Mouse (Mus musculus) erythroid progenitor cell, adult 5-6 weeks (primary cell): ENCODE data around the gene Khdc3. TPM values are rescaled to one million over a fixed set of nuclear protein-coding genes. Genes with fewer than 3 reads are reported as not detected.
"Not testable (repeated sequence)": the region's sequence is repeated elsewhere in the genome, so short reads cannot be mapped to it uniquely, and the experiment has no call there.

Experiments used
- ATAC-seq: replicated peaks from 2 replicates; pipeline ENCODE4 v1.8.0; 2016; ENCODE audit warnings: moderate number of reproducible peaks, mild to moderate bottlenecking, moderate TSS enrichment, inconsistent platforms; ENCODE audit not compliant: poor library complexity, low FRiP score, severe bottlenecking
- total RNA-seq, 2 experiments: library from RNA; stranded (forward) in 1 of 2; stranded (reverse) in 1 of 2; fragments of 150-400 nt in 1 of 2; fragments of 186-747, 209-891 nt in 1 of 2; gene quantifications; 2 replicates each; pipeline versions ENCODE4 v1.2.3 to v1.2.4; 2015 to 2017; ENCODE audit warnings: low replicate concordance in 2 of 2

Gene Khdc3
- total RNA-seq (2015; ENCODE audit: low replicate concordance) = not detected in 2 replicates
- total RNA-seq (2017; ENCODE audit: low replicate concordance) = not detected in 2 replicates

DNA sequence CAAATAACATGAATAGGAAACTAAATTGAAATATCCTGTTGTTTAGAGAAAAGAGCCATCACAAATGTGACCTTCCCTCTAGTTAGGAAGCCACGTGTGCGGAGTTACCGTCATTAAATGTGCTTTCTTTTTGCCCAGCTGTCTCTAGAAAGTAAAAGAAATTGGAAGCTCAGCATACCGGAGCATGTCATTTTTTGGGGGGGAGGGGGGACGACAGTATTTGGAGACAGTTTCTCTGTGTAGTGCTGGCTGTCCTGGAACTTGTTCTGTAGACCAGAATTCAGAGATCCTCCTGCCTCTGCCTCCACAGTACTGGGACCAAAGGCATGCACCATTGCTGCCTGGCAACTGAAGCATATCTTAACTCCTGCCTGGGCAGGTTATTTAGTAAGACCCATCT, at the start of gene Khdc3:
Gene Khdc3, plus strand, starts transcription at position 301 of the 400 bp plus-strand sequence.
- ATAC-seq = no peak

DNA sequence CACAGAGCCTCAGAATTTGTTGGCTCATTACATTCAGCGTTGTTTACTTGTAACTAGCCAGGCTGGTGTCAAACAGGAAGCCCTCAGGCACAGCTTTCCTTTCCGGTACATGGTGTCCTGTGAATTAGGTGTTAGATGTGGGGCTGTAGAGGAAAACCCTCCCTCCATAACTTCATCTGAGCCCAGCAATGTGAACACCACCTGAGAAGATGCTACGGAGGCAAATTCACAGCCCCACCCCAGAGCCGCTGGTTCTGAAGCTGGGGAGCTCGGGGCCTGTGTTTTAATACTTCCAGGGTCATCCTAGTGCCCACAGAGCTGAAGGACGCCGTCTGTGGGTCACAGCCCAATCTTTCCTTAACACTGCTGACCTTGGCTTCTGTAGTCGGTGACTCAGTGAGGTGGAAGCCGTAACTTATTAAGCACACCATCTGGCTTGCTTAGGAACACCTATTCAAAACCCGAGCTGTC, 46.2 kb upstream of the Khdc3 start:
- no peak for ATAC-seq

DNA sequence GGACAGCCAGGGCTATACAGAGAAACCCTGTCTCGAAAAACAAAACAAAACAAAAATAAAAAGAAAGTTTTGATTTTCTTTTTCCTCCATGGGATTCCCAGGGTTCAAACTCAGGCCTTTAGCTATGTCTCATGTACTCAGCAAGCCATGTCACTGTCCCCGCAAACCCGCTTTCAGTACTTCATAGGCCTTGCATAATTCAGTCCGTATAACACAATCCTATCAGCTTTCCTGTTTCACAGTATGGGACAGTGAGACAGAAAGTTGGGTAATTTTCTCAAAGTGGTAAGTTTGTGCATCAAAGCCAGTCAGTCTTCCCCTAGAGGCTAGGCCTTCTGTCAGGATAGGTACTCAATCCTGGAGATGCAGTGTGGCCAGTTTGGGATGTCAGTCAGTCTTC, 42.4 kb upstream of the Khdc3 start:
- no peak for ATAC-seq

DNA sequence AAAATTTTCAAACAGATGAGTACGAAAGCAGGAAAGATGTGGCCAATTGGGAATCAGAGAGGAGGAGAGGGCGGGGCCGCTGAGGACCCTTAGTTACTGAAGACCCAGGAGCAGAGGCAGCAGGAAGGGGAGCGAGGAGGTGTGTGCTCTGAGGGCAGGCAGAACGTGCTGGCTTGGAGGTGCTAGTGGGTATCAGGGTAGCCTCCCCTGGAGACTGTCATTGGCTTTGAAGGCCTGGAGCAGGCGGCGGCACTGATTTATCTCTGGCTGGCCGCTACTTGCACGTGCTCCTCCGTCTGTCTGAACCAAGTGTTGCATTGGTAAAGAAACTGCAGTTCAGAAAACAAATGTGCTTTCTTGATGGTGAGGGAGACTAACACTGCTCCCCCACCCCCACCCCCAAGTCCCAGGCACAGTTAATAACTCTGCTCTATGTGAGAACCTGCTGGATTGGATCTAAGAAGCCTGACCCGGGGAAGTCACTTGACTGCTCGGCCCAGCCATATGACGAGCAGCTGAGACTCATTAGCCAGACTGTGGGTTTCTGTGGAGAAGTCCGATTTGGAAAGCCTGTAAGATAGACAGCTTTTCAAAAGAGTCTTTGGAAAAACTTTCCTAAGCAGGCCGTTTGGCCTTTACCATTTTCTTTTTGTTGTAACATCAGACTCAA, 37.9 kb upstream of the Khdc3 start:
- no peak for ATAC-seq

DNA sequence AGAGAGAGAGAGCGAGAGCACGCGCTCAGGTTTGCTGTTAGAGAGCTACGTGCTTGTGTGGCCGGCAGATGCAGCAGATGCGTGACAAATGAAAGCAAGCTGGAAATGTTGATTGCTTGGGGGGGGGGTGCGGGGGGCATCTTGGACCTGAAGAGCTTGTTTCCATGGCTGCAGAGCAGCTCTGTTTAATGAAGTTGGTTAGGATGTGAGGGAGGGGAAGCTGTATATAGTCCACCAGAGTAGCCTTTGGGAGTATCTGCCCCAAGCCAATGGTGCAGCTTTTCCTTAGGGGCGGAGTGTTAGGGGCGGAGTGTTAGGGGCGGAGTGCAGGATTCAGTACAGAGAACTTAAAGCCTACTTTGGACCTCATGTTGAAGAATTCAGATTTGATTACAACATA, 34.5 kb upstream of the Khdc3 start:
- ATAC-seq = no peak

DNA sequence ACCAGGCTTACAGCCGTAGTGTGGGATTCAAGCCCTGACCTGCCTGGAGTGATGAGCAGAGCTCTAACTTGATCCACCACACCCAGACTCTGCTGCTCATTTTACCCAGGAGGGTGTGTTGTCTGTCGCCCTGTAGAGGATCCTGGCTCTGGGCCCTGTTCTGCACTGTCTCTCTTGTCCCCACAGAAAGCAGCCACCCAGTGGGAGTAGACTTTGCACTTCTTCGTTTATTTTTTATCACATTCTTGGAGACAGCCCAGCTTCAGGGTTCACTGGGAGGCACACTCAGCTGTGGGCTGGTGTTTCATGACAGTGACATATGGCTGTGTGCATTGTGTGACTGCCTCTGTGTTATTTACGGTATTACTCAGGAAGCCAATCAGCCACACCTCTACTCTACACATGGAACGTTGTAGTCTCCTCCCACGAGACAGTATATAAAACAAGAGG, 33.4 kb upstream of the Khdc3 start:
- 0 out of 2 replicates have a peak, but pooled peaks have one; percentile 34 for ATAC-seq

DNA sequence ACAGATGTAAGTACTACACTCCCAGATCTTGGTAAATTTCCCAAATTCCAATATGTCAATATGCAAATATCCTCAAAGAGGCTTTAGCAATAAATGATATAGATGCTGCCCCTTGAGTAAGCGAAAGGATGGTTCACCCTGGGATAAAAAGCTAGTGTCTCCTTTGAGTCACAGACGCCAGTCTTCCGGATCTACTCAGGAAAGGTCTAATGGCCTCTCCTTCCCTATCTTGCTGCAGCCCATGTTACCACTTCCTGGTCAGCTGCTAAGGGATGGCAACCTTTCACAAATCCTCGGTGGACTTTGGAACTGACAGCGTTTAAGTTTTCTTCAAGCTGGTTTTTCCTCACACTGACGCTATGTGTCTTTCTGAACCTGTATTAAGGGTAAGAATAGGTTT, 32.9 kb upstream of the Khdc3 start:
- ATAC-seq = no peak

DNA sequence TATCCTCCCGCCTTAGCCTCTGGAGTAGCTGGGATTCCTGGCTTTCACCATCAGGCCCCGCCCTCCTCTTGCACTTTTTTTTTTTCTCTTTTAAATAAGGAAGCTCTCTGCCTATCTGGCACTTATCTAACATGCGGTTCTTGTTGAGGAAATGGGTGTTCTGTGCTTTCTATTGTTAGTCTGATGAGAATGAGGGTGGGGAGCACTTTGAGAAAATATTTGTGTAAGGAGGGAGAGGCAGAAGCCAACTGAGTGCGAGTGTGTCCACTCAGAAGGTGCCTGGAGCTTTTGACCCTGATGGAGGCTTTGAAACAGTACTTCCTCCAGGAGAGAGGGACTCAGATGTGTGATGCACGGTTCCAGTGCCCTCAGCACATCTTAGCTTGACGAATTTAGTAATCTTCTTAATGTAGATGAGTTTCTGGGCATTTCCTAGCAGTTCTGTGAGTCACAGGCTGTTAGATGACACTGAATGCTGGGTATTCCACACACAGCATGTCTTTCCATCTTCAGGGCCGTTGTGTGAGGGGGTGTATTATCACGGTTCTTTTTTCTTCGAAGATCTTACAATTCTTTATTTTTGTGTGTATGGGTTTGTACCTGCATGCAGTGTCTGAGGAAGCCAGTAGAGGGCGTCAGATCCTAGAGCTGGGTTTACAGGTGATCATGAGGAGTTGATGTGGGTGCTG, 30.5 kb upstream of the Khdc3 start:
- no peak for ATAC-seq

DNA sequence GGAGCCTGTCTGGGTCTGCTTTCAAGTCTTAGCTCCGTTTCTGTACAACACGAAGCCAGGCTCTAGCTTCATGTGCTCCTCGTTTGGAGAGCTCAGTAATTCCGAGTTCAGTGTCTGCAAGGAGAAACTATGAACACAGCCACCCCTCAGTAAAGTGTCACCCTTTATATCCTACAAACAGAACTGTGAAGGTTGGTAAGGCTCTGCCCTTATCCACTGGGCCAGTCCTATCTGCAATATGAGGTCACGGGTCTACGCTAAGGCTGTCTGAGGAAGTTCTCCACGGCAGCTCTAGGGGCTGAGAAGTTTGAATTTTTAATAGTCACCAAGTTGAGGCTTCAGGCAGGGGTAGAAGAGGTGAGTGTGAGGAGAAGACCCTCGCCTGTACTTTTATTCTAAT, 29.2 kb upstream of the Khdc3 start:
- no peak for ATAC-seq

DNA sequence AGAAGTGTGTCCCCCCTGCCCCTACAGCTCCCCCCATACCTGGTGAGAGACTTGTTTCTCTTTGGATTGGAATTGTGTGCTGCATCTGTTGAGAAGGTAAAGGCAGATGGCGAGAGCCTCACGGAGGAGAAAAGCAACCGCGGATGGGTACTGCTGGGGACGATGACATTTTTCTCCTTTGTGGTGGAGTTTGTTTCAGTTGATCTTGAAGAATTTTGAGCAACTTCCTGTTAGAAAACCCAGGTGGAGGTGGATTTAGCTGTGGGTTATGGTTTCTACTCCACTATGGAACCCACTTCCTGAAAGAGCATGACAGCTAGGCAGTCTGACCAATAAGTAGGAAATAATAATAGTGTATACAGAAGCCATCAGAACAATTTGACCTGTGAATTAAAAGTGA, 28.5 kb upstream of the Khdc3 start:
- ATAC-seq = no peak

DNA sequence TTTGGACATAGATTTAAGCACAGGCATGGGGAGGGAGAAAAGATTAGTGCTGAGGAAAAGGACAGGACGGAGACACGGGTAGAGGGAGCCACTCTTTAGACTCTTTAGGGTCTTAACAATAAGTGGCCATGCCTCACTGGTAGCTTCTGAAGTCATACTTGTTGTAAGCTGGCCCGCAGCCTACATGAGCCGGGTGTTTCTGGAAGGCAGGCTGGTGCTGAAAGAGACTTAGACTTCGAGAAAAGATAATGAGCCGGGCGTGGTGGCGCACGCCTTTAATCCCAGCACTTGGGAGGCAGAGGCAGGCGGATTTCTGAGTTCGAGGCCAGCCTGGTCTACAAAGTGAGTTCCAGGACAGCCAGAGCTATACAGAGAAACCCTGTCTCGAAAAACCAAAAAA, 22.3 kb upstream of the Khdc3 start:
- not testable (repeated sequence) for ATAC-seq

DNA sequence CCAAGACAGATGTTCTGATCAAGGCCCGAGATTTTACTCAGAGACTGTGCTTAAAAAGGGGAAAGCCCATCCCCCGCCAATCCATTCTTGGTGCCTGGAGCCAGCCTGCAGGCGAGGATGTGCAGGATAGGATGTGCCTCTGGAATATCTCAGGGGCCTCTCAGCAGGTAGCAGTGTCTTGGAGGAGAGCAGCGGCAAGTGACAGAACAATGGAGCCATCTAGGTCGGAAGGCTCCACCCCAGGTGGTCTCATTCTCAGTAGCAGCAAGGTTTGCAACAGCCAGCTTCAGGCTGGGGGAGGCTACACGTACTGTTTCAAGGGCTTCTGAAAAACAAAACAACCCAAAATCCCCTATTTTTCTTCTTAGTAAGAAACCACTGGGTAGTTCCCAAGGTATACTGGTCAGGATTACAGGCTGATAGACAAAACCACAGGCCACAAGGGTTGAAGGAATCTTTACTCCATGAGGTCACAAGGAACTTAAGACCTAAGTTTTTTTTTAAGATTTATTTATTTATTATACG, 21.8 kb upstream of the Khdc3 start:
- no peak for ATAC-seq

DNA sequence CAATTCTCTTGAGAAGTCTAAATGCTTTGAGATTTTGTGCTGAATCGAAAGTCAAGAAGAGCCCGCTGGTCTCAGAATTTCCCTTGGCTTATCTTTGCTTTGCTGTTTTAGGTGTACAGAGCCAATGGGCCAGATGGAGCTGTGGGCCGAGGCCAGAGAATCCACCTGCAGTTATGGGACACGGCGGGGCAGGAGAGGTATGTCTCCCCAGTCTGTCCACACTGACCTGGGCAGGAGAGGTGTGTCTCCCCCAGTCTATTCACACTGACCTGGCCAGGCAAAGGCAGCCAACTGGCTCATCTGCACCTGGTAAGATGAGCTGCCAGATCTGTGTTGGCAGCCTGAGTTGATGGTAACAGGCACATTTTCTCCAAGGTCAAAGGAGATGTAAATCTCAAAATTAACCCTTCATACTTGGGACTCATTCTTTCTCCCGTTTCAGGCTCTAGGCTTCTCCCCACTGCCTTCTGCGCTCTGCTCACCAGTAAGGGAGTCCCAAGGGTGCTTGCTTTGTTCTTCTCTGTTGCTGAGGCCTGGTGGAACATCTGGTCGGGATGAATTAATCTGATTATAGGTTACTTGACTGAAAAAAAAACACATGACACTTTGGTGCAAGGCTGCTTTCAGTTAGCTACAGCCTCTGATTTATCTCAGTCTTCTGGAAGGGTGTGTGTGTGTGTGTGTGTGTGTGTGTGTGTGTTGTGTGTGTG, 19.2 kb upstream of the Khdc3 start:
- no peak for ATAC-seq

DNA sequence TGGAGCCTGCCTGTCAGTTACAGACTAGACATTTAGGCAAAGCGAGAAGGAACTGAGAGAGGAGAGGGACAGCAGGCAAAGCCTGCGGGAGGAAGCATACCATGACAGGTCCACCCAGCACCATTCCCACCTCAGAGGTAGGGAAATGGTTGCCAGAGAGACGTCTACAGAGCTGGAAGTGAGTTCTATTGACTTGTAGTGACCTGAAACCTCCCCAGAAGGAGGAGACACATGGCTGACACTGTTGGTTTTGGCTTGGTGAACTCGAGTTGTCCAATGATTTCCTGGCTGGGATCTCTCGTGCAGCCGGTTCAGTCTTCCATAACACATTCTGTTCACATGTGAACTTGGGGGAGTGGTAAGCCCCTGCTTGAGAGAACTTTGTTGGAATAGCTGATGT, 17.7 kb upstream of the Khdc3 start:
- no peak for ATAC-seq

DNA sequence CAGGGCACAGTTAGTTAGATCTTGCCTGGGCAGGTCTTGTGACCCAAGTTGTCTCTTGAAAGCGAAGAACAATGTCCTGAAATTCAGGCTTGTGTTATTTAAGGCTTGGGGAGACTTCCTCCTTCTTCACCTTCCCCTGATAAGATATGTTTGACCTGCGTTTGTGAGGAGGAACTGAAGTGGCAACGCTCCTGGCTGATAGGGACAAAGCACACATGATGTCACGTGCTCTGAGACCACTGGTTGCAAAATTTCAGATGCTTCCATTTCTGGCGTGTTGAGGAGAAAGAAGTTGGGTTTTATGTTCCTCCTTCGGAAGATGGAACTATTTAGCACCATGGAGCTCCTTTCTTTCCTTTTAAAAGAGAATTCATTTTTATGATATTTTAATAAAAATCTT, 15.8 kb upstream of the Khdc3 start:
- no peak for ATAC-seq

DNA sequence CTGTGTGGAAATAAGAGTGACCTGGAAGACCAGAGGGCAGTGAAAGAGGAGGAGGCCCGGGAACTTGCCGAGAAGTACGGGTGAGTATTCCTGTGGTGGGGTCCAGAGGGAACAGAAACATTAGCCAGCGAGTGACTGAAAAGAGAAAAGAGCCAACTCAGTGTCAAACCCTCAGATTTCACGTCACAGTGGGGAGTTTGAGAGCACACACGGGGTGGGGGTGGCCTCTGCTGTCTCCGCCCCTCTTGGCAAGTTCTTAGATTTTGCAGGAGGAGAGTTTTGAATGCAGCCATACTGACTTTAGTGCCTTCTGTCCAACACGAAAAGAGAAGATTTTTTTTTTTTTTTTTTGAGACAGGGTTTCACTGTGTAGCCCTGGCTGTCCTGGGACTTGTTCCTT, 14.5 kb upstream of the Khdc3 start:
- ATAC-seq = no peak

DNA sequence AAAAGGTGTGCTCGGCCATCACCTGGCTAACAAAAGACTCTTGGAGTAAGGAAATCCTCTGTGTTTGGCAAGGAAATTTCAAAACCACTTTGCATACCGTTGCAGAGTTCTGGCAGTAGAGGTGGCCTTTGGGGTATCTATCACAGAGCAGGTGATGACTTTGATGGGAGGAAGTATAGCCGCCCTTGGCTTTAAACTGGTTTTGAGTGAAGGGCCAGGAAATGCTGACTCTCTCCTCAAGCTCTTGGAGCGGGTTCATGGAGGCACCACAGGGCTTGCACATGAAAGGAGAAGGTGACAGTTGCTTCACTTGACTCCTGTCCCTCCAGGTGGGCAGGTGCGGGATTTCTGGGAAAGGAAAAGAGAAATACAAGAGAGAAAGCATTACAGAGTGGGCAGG, 14.1 kb upstream of the Khdc3 start:
- no peak for ATAC-seq

DNA sequence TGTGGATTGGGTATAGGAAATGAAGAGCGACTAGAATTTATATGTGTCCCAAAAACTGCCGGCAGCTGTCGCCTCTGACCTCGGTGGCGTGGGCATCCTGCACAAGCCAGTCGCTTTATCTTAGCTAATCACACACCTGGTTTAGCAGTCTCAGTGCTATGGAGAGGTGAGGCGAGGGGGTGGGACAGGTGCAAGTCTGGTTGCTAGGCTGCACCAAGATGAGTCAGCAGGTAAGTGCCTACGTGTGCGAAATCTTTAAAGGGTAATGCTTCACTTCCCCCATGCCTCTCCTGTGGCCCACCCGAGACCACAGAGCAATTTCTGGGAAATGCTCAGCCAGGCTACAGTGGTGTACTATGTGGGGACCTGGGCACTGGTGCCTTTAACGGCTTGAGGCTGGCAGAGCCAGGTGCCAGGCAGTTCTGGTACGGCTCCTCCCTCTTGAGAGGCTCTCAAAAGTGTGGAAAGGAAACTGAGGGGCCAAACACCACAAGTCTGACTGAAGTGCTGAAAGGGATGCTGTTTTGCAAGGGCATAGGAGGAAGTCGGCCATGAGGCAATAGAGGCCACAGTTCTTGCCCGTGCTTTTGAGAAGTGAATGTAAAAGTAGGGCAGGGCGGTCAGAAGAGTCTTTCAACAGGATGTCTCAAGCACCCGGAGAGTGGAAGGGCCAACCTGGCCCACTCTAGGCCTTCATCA, 12.3 kb upstream of the Khdc3 start:
- no peak for ATAC-seq

DNA sequence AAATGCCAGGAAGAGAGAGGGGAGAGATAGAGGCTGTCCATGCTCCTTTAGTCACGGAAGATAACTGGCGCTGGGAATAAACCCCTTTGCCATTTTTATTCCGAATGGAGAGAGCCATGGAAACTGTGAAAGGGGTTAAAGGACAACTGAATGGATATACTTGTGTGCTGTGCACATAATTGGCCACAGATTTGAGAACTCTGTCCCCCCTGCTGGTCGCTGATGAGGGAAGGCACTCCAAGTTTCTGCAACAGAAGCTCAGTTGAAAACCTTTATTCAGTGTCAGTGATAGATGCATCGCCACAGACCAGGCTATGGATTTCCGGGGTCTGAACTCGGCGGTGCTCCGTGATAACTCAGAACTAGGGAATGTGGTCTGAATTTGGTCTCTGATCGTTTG, 11.5 kb upstream of the Khdc3 start:
- ATAC-seq = no peak

DNA sequence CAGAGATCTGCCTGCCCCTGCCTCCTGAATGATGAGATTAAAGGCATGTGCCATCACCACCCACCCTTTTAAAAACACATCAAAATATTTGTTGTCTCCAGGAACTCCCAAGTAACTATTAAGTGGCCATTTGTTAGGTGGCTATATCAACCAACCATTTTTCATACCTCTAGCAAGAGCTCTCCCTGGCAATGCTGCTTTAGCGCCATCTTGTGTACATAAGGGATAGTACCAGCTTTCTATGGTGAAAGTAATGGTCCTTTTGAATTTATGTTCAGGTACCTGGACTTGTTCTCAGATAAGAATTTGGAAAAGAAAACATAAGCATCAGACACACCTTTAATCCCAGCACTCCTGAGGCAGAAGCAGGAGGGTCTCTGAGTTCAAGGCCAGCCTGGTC, 9.9 kb upstream of the Khdc3 start:
- no peak for ATAC-seq
